Mouse (Mus musculus) midbrain, embryonic 16.5 days (tissue): ENCODE measurements around the gene Mark3. TPM values are rescaled to one million over a fixed set of nuclear protein-coding genes. Genes with fewer than 3 reads are reported as not detected.

Experiments
- ATAC-seq: fragments of 200-750 bp; cut with Nextera tagmentation; 2 replicates; pipeline ENCODE4 v1.8.0; 2017; ENCODE audit warnings: moderate TSS enrichment
- H3K27ac ChIP-seq: fragments of 300-500 bp; sonication (generic); 2 replicates; pipeline ENCODE4 v1.5.1; 2014; ENCODE audit warnings: mild to moderate bottlenecking, low read length, mixed read lengths
- H3K27me3 ChIP-seq: fragments of 300-500 bp; sonication (generic); 2 replicates; pipeline ENCODE4 v1.6.1; 2014; ENCODE audit warnings: low read depth, low read length, mixed read lengths; ENCODE audit not compliant: control insufficient read depth, insufficient read depth
- H3K36me3 ChIP-seq: fragments of 300-500 bp; sonication (generic); 2 replicates; pipeline ENCODE4 v1.6.1; 2014; ENCODE audit warnings: mild to moderate bottlenecking, low read length, moderate library complexity, mixed read lengths; ENCODE audit not compliant: control insufficient read depth, insufficient read depth
- H3K4me1 ChIP-seq: fragments of 300-500 bp; sonication (generic); 2 replicates; pipeline ENCODE4 v1.6.1; 2014; ENCODE audit warnings: mild to moderate bottlenecking, low read length, mixed read lengths; ENCODE audit not compliant: control insufficient read depth, insufficient read depth
- H3K4me2 ChIP-seq: fragments of 300-500 bp; sonication (generic); 2 replicates; pipeline ENCODE4 v1.6.1; 2014; ENCODE audit warnings: mild to moderate bottlenecking, low read length, mixed read lengths
- H3K4me3 ChIP-seq: fragments of 300-500 bp; sonication (generic); 2 replicates; pipeline ENCODE4 v1.5.1; 2014; ENCODE audit warnings: low read depth, mild to moderate bottlenecking, low read length, moderate library complexity, mixed read lengths
- H3K9ac ChIP-seq: fragments of 300-500 bp; sonication (generic); 2 replicates; pipeline ENCODE4 v1.6.1; 2014; ENCODE audit warnings: low read depth, low read length, mixed read lengths
- H3K9me3 ChIP-seq: fragments of 300-500 bp; sonication (generic); replicated peaks from 2 replicates; pipeline ENCODE4 v1.6.1; 2014; ENCODE audit warnings: mild to moderate bottlenecking, low read length, mixed read lengths; ENCODE audit not compliant: control insufficient read depth, poor library complexity, severe bottlenecking
- WGBS: fragments of 180-500 bp; shearing (Covaris S2); extraction: QIAGEN DNeasy Blood & Tissue Kit; methylation state at CpG from one replicate; pipeline ENCODE4 v1.1.7; 2014; 5-methylcytosine and 5-hydroxymethylcytosine counted together
- polyA plus RNA-seq: library from polyadenylated mRNA; unstranded; fragments of >200 nt; fragmentation: Nextera tagmentation; extraction: Ambion mirVana; gene quantifications from 2 replicates; pipeline ENCODE4 v1.2.1, GENCODE M21; 2015

Gene Mark3
- polyA plus RNA-seq, 1 experiment from 2014 or later, result 45.5 TPM

DNA sequence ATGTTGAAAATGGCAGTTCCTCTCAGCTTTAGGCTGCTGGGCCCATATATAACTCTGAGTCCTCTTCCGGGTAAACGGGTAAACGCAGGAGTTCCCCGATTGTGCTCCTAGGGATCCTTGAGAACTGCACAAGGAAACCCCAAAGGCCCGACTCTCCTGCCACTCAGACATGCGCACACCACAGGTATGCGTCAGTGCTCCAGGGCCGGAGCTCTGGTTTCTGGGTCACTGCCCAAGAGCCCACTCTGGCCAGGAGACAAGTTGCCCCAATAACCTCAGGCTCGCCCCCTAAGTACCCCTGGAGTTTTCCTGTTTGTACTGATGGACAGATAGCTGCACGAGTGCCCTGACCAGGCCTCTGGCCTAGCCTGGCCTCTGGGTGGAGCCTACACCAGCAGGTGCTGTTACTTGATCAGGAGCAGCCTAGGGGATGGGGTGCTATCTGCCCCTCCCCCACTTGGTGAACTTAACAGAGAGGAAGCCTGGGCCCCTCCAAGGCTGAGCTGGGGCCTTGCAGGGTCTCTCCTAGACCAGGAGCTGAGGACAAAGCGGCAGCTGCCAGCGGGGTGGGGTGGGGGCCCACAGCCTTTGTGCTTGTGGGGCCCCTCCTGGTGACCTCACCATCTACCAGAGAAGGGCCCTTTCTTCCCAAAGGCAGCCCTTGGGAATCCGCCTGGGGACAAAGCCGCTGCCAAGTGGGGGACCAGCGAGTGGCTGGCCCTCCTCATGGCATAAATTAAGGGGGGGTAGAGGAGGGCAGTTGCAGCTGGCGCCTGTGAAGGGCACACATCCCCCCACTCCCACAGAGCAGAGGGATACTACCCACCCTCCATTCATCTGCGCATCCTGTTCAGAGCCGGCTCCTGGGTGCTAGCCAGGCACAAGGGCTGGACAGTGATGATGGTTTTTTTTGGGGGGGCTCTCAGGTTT is 119.3 kb downstream of the Mark3 start:
- peak; percentile 76 for ATAC-seq

GRCm38 (mm10) chr12:111694271-111694781 is 120.0 kb downstream of the Mark3 start:
- 0 out of 2 replicates have a peak overlapping the region, but pooled peaks have one; percentile 46 for H3K9ac ChIP-seq
- WGBS, result 0% methylated on average over 11 of the region's 12 CpGs
- no peaks in the 10 kb centered on the region for H3K9me3 ChIP-seq
- no peaks in the 10 kb centered on the region for H3K36me3 ChIP-seq
- ATAC-seq, result peak; percentile 42
- H3K4me3 ChIP-seq, result no peak overlapping the region
- peak overlapping the region; percentile 27 for H3K4me2 ChIP-seq
- H3K27me3 ChIP-seq, result no peaks in the 10 kb centered on the region
- peaks cover 23% of the 10 kb centered on the region for H3K4me1 ChIP-seq
- H3K27ac ChIP-seq, result peak overlapping the region; percentile 85

More for the DNA sequence above, 119.3 kb downstream of the Mark3 start:
- Histone ChIP-seq H3K4me3 (no peak overlapping the region), H3K9me3 (no peaks in the 10 kb centered on the region), H3K27ac (peak overlapping the region; percentile 85), H3K4me1 (peaks cover 23% of the 10 kb centered on the region), H3K27me3 (no peaks in the 10 kb centered on the region), H3K36me3 (no peaks in the 10 kb centered on the region), H3K9ac (peak overlapping the region; percentile 46; the same call in 1 of the 2 replicates), H3K4me2 (peak overlapping the region; percentile 27)
- WGBS, result 11% methylated on average over 18 of the region's 18 CpGs

DNA sequence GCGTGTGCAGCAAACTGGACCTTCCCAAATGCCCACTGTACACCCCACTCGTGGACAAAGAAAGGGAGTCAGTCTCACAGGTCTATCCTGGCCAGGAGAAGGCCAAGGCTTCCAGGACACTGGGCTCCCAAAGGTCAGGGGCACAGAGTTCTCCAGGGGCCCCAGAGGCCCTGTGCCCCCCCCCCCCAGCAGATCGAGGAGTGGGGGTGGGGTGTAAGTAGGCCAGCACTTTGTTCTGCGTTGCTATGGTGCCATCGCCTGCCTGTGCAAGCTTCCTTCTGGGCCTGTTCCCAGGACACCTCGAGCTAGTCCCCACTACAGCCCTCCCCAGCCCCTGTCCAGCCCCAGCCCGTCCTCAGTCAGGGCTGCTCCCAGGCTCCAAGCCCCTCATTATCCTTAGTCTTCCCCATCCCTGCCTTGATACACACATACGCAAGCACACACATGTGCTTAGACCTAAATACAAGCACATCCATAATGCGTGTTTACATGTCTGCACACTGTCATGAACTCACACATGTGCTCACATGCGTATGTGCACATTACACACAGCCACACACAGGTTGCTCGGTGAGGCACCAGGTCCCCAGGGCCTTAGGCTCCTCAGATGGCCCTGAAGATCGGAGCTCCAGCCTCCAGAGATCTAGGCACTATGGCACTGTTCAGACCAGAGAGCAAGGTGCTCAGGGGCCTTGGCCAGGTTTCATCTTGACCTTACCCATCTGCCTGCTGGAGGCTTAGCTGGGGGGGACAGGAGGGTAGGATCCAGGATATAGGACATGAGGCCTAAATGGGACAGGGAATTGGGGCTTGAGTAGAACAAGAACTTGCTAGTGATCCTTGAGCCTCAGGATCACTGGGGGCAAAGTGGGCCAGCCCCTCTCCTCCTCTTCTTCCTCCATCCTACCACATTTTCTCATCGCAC is 120.8 kb downstream of the Mark3 start:
- peak overlapping the region; percentile 12; the same call in 1 of the 2 replicates for H3K9ac ChIP-seq
- 26% methylated on average over 13 of the region's 13 CpGs for WGBS
- no peaks in the 10 kb centered on the region for H3K36me3 ChIP-seq
- H3K27me3 ChIP-seq, result no peaks in the 10 kb centered on the region
- H3K4me2 ChIP-seq, result peak overlapping the region; percentile 12; the same call in 1 of the 2 replicates
- H3K9me3 ChIP-seq, result no peaks in the 10 kb centered on the region
- H3K27ac ChIP-seq, result peak overlapping the region; percentile 85
- peak; percentile 70 for ATAC-seq
- H3K4me3 ChIP-seq, result no peak overlapping the region
- H3K4me1 ChIP-seq, result peaks cover 23% of the 10 kb centered on the region

DNA sequence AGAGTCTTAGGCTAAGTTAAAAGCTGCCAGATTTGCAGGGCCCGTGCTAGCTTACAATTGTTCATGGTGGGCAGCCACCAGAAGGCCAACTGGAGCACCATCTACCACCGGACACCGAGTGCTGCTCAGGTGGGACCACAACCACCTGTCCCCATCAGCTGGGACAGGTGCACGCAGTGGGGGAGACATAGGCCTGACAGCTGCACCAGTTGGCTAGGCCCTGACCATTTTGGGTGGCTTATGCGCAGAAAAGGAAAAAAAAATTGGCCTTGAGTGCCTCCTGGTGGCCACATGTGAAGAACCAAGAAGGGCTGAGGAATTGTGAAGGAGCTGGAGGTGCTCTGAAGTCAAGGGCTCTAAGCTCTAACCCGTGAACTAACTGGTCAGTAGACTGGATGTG is 121.9 kb downstream of the Mark3 start:
- 15% methylated on average over 6 of the region's 6 CpGs for WGBS

GRCm38 (mm10) chr12:111697708-111698107 is 123.4 kb downstream of the Mark3 start:
- Histone ChIP-seq H3K9me3 (no peaks in the 10 kb centered on the region), H3K27me3 (no peaks in the 10 kb centered on the region), H3K27ac (no peak overlapping the region), H3K4me2 (no peak overlapping the region), H3K36me3 (no peaks in the 10 kb centered on the region), H3K4me1 (peaks cover 23% of the 10 kb centered on the region), H3K9ac (no peak overlapping the region), H3K4me3 (no peak overlapping the region)
- WGBS, result 82% methylated on average over 4 of the region's 4 CpGs
- ATAC-seq, result no peak

More for the DNA sequence above, 121.9 kb downstream of the Mark3 start:
- Histone ChIP-seq H3K9ac (no peak overlapping the region), H3K4me1 (peaks cover 23% of the 10 kb centered on the region), H3K27me3 (no peaks in the 10 kb centered on the region), H3K36me3 (no peaks in the 10 kb centered on the region), H3K4me2 (no peak overlapping the region), H3K4me3 (no peak overlapping the region), H3K27ac (peak overlapping the region; percentile 2; the same call in 1 of the 2 replicates), H3K9me3 (no peaks in the 10 kb centered on the region)
- ATAC-seq, result no peak

- WGBS, result 81% methylated on average over 6 of the region's 6 CpGs
- no peak overlapping the region for H3K9ac ChIP-seq
Measured at GRCm38 (mm10) chr12:111698346-111698913, 124.1 kb downstream of the Mark3 start.

DNA sequence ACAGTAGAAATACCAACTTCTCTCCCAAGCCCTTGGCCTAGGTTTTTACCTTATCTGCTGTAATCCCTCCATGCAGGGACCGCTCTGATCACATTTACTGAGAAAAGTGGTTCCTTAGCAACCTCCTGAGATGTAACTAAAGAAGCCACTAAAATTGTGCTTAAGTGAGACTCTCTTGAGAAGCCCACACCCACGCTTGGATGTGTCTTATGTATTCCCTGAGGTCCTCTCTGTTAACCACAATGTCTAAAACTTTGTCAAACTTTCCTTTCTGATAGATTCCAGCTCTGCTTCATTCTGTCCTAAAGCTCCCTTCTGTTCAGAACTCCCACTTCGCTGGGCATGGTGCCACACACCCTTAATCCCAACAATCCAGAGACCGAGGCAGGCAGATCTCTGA is 125.2 kb downstream of the Mark3 start:
- no peak for ATAC-seq
- no peak overlapping the region for H3K9ac ChIP-seq

More at GRCm38 (mm10) chr12:111698346-111698913, 124.1 kb downstream of the Mark3 start:
- Histone ChIP-seq H3K4me1 (peaks cover 21% of the 10 kb centered on the region), H3K4me3 (no peak overlapping the region), H3K4me2 (no peak overlapping the region), H3K27me3 (no peaks in the 10 kb centered on the region), H3K27ac (no peak overlapping the region), H3K36me3 (no peaks in the 10 kb centered on the region), H3K9me3 (no peaks in the 10 kb centered on the region)
- ATAC-seq, result no peak

DNA sequence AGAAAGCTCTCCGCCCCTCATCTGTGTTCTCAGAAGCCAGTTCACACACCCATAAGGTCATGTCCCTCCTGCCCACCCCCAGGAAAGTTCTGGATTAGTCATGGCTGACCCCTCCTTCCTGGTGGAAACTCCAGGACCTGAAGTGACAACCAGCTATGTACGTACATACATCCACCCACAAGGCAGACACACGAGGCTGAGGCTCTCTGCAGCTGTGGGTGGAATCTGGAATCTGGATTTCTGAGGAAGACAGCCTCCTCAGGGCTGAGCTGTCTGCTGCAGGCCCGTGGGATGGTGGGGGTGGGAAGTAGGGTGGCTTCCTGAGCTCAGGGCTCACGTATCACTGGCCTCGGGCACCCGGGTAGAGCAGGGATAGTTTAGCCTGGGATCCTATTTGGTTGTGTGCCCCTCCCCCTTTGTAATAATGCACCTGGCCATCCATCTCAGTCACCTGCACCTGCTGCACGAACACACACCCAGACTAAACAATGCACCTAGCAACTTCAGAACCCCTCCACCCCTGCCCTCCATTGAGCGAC is 126.7 kb downstream of the Mark3 start:
- no peak overlapping the region for H3K9ac ChIP-seq

More for the DNA sequence above, 125.2 kb downstream of the Mark3 start:
- H3K36me3 ChIP-seq, result no peaks in the 10 kb centered on the region
- WGBS, result 91% methylated on average over 4 of the region's 4 CpGs
- no peak overlapping the region for H3K4me3 ChIP-seq
- no peak overlapping the region for H3K27ac ChIP-seq
- H3K27me3 ChIP-seq, result no peaks in the 10 kb centered on the region
- peaks cover 10% of the 10 kb centered on the region for H3K4me1 ChIP-seq
- H3K9me3 ChIP-seq, result no peaks in the 10 kb centered on the region
- no peak overlapping the region for H3K4me2 ChIP-seq

More for the DNA sequence above, 126.7 kb downstream of the Mark3 start:
- Histone ChIP-seq H3K27ac (no peak overlapping the region), H3K27me3 (no peaks in the 10 kb centered on the region), H3K36me3 (no peaks in the 10 kb centered on the region), H3K4me1 (no peaks in the 10 kb centered on the region), H3K4me3 (no peak overlapping the region), H3K9me3 (no peaks in the 10 kb centered on the region), H3K4me2 (no peak overlapping the region)
- WGBS, result 81% methylated on average over 9 of the region's 9 CpGs
- no peak for ATAC-seq
